Mouse (Mus musculus) thymus, adult 2 months (tissue): ENCODE results near the gene Pheta2. TPM values are rescaled to one million over a fixed set of nuclear protein-coding genes. Genes with fewer than 3 reads are reported as not detected.

ENCODE experiments used
- DNase-seq: peaks from one replicate; pipeline ENCODE4 v3.0.0; 2021
- H3K27ac ChIP-seq: fragments of 200-500 bp; 2 replicates; pipeline ENCODE4 v1.5.1; 2012; ENCODE audit warnings: low read length, control low read depth; ENCODE audit not compliant: control insufficient read depth, insufficient read depth
- H3K27me3 ChIP-seq: fragments of 200-500 bp; 2 replicates; pipeline ENCODE4 v1.6.1; 2012; ENCODE audit warnings: mild to moderate bottlenecking, low read length, moderate library complexity, mixed read lengths; ENCODE audit not compliant: control insufficient read depth, insufficient read depth
- H3K36me3 ChIP-seq: fragments of 200-500 bp; 2 replicates; pipeline ENCODE4 v1.6.1; 2012; ENCODE audit warnings: mild to moderate bottlenecking, low read length, moderate library complexity; ENCODE audit not compliant: control insufficient read depth, insufficient read depth
- H3K4me1 ChIP-seq: fragments of 200-500 bp; replicated peaks from 2 replicates; pipeline ENCODE4 v1.6.1; 2012; ENCODE audit warnings: low read length; ENCODE audit not compliant: control insufficient read depth, insufficient read depth
- H3K4me3 ChIP-seq: fragments of 200-500 bp; 2 replicates; pipeline ENCODE4 v1.5.1; 2012; ENCODE audit warnings: mild to moderate bottlenecking, low read length, control low read depth, moderate library complexity; ENCODE audit not compliant: control insufficient read depth, insufficient read depth
- CTCF ChIP-seq: fragments of 200-500 bp; IDR thresholded peaks from 2 replicates; pipeline ENCODE4 v1.5.1; 2012; ENCODE audit warnings: mild to moderate bottlenecking, control low read depth, low read length, moderate library complexity, borderline replicate concordance; ENCODE audit not compliant: control insufficient read depth, poor library complexity, insufficient read depth; ENCODE audit errors: extremely low read depth
- POLR2A ChIP-seq: fragments of 200-500 bp; IDR thresholded peaks from 2 replicates; pipeline ENCODE4 v1.6.1; 2012; ENCODE audit warnings: mild to moderate bottlenecking, low read length, control low read depth, moderate library complexity; ENCODE audit not compliant: control insufficient read depth, poor library complexity, insufficient read depth; ENCODE audit errors: extremely low read depth
- WGBS: fragments of 180-500 bp; shearing (Covaris S2); methylation state at CpG from one replicate; pipeline ENCODE4 v1.1.7; 2018; 5-methylcytosine and 5-hydroxymethylcytosine counted together
- polyA plus RNA-seq: library from polyadenylated mRNA; depleted of rRNA; stranded (reverse); fragments of >200 nt; gene quantifications from 2 replicates; pipeline ENCODE4 v1.2.3, GENCODE M21; 2012

The Pheta2 gene
- polyA plus RNA-seq, 1 experiment: 1.7 TPM

GRCm38 (mm10) chr15:82307107-82307506 is 31.6 kb upstream of the Pheta2 start:
- Histone ChIP-seq H3K4me1 (no peaks in the 10 kb centered on the region), H3K27ac (no peak overlapping the region), H3K36me3 (no peaks in the 10 kb centered on the region), H3K27me3 (no peaks in the 10 kb centered on the region; the same call in 1 of the 2 replicates), H3K4me3 (no peak overlapping the region)
- 97% methylated on average over 3 of the region's 3 CpGs for WGBS
- DNase-seq: no peak
- TF ChIP-seq CTCF (no peak), POLR2A (no peak)

DNA sequence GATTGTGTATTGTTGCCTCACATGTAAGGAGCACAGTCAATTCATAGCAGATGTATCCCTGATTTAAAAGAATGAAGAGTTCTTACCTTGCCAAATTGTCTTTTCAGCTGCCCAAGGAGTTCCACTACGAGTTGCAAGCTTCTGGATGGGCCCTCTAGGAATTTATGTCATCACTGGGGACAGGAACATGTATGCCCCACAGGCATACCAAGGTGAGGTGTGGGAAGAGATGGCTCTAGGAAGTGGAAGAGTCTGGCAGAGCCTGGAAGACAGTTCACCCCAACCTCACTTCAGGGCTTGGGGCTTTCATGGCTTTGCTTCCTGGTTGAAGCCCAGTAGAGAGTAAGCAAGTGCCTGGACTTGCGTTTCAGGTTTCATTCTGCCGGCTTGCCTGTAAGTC is 30.3 kb upstream of the Pheta2 start:
- no peak overlapping the region for H3K4me3 ChIP-seq
- 87% methylated on average over 3 of the region's 3 CpGs for WGBS
- DNase-seq: no peak

DNA sequence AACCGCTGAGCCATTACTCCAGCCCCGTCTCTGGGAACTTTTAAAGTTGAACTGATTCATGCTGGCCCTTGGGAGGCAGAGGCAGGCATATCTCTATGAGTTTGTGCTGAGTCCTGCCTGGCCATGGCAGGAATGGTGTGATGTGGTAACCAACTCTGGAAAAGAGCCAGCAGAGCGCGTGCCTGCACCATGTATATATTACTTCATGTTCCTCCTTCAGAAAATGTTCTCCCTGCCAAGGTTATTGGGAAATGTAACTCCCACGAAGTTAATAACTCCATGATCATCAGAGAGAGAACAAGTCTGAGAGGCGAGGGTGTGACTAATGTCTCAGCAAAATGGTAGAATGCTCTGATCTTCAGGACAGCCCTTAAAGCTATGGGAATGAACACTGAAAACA is 20.9 kb upstream of the Pheta2 start:
- no peaks in the 10 kb centered on the region for H3K27me3 ChIP-seq
- 94% methylated on average over 6 of the region's 6 CpGs for WGBS
- DNase-seq: no peak
- H3K36me3 ChIP-seq: no peaks in the 10 kb centered on the region
- no peak overlapping the region for H3K4me3 ChIP-seq
- H3K27ac ChIP-seq: no peak overlapping the region
- no peak for TF ChIP-seq POLR2A
- TF ChIP-seq CTCF: no peak
- H3K4me1 ChIP-seq: no peaks in the 10 kb centered on the region

More for the DNA sequence above, 30.3 kb upstream of the Pheta2 start:
- H3K27ac ChIP-seq: no peak overlapping the region
- no peaks in the 10 kb centered on the region; the same call in 1 of the 2 replicates for H3K27me3 ChIP-seq
- no peak for TF ChIP-seq CTCF
- TF ChIP-seq POLR2A: no peak
- no peaks in the 10 kb centered on the region for H3K36me3 ChIP-seq
- H3K4me1 ChIP-seq: no peaks in the 10 kb centered on the region

DNA sequence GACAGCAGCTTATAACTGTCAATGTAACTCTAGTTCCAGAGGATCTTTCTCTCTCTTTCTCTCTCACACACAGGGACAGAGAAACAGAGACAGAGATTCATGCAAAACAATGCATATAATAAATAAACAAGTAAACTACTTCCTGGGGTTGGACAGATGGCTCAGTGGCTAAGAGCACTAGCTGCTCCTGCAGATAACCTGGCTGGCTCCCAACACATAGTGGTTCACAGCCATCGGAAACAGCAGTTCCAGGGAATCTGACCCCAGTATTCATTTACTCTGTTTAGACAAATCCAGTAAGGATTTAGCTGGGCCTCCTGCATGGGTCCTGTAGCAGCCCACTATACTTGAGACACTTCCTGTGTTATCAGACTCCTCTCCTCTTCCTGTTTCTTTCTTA is 19.1 kb upstream of the Pheta2 start:
- TF ChIP-seq POLR2A (no peak), CTCF (no peak)
- 94% methylated on average over 1 of the region's 1 CpGs for WGBS
- no peak overlapping the region for H3K4me3 ChIP-seq
- H3K27me3 ChIP-seq: no peaks in the 10 kb centered on the region
- H3K27ac ChIP-seq: no peak overlapping the region
- no peaks in the 10 kb centered on the region for H3K36me3 ChIP-seq
- no peak for DNase-seq
- no peaks in the 10 kb centered on the region for H3K4me1 ChIP-seq

DNA sequence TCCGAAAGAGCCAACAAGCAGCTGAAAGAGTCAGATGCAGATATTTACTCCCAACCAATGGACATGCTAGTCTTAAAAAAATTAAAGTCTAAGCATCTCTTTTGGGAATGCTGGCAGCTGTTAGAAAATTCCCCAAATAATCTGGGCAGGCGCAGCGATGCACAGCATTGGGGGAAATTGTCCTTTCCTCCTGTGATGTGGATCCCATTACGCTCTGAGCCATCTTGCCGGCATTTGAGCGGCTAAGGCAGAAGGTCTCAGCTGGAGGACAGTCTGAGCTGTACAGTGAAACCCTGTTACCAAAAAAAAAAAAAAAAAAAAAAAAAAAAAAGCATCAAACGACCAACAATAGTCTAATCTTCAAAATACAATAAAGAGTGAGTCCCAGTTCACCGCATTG is 16.5 kb upstream of the Pheta2 start:
- Histone ChIP-seq H3K4me3 (no peak overlapping the region), H3K27me3 (no peaks in the 10 kb centered on the region), H3K36me3 (no peaks in the 10 kb centered on the region), H3K4me1 (peaks cover 6% of the 10 kb centered on the region; the same call in 1 of the 2 replicates), H3K27ac (no peak overlapping the region)
- TF ChIP-seq POLR2A: no peak
- TF ChIP-seq CTCF: no peak
- DNase-seq: no peak
- WGBS: 87% methylated on average over 8 of the region's 8 CpGs

- 55% methylated on average over 2 of the region's 2 CpGs for WGBS
- peaks cover 6% of the 10 kb centered on the region; the same call in 1 of the 2 replicates for H3K4me1 ChIP-seq
- DNase-seq: no peak
- H3K36me3 ChIP-seq: no peaks in the 10 kb centered on the region
- H3K27me3 ChIP-seq: no peaks in the 10 kb centered on the region
- TF ChIP-seq POLR2A (no peak), CTCF (no peak)
- H3K4me3 ChIP-seq: no peak overlapping the region
- H3K27ac ChIP-seq: no peak overlapping the region
These were observed 13.4 kb upstream of the Pheta2 start for GRCm38 (mm10) chr15:82325382-82325781.

DNA sequence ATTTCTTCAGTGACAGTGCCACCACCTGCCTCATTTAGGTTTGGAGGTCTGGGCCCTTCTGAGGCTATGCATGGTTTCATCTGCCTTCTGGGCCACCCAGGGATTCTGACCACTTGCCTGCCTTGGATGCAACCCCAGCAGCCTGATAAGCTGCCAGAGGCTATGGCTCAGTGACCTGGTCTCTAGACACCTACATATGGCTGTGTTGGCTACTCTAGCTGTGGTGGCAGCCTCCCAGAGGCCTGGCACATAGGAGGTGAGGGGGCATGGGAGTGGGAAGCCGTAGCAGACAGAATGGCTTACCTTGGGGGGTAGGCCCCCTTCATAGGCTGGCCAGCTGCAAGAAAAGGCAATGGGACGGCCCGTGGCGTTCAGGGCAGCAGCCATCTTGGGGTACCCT is 3.5 kb upstream of the Pheta2 start:
- WGBS: 98% methylated on average over 4 of the region's 4 CpGs
- DNase-seq: no peak

More for the DNA sequence above, 3.5 kb upstream of the Pheta2 start:
- Histone ChIP-seq H3K27ac (no peak overlapping the region), H3K4me3 (no peak overlapping the region), H3K27me3 (no peaks in the 10 kb centered on the region), H3K36me3 (no peaks in the 10 kb centered on the region; the same call in 1 of the 2 replicates), H3K4me1 (peaks cover 11% of the 10 kb centered on the region)
- TF ChIP-seq CTCF: no peak
- TF ChIP-seq POLR2A: no peak
